Mouse (Mus musculus) G1E-ER4 (cell line): ENCODE results near the gene Larp1b. TPM values are rescaled to one million over a fixed set of nuclear protein-coding genes. Genes with fewer than 3 reads are reported as not detected.

Source experiments
- GATA1 ChIP-seq: IDR thresholded peaks from one replicate; pipeline ENCODE4 v1.8.0; 2012; ENCODE audit warnings: low read length, inconsistent platforms
- polyA plus RNA-seq: library from polyadenylated mRNA; stranded (reverse); fragments of >175 nt; gene quantifications from 2 replicates; pipeline ENCODE4 v1.2.3, GENCODE M21; 2012

The Larp1b gene
- polyA plus RNA-seq, 1 experiment, result 46.4 TPM

DNA sequence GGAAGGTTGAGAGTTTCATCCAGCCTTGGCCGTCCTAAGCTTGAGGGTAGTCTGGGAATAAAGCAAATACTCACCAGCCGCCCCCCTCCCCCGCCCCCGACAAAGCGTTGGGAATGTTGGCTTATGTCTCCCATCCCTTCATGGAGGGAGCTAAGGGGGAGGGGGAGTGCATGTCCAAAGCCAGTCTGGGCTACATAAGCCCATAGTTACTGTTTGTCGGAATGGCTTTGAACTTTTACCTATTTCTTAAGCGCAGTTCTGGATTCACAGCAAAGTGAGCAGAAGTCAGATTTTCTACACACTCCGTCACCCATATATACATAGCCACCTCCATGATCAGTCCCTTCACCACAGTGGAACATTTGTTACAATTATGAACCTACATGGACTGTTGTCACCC, 59.7 kb downstream of the Larp1b start:
- TF ChIP-seq GATA1, result no peak

DNA sequence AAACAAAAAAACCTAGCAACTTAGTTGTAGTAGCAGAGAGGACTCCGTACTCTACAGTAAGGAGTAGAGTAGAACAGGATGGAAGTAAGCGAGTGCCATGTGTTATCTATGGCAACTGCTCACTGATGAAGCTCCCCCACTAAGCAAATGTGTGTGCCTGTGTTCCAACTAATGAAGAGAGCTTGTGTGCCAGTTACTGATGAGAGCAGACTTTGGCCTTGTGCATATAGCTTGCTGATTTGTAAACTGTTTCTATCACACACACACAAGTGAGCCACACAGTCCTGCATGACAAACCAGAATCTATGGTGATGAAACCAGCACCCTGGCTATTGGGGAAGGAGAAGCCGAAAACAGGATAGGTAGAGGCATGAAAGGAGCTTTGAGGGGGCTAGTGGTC, 60.4 kb downstream of the Larp1b start:
- no peak for TF ChIP-seq GATA1

DNA sequence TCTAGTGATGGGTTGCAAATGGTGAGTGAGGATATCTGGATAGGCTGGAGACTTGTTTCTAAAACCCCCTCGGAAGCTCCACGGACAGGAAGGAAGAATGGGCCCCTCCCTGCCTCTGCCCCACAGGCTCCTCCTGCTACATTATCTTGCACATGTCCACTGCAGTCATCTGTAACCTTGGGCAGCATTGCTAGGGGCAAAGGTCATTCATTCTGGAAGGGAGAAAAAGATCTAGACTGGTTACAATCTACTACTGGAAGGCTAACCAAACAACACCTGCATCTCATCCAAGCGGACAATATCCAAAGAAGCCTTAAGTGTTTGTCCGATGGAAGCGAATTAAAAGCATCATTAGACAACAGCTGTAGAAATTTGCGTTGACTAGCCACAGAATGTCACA, 61.1 kb downstream of the Larp1b start:
- TF ChIP-seq GATA1, result no peak

DNA sequence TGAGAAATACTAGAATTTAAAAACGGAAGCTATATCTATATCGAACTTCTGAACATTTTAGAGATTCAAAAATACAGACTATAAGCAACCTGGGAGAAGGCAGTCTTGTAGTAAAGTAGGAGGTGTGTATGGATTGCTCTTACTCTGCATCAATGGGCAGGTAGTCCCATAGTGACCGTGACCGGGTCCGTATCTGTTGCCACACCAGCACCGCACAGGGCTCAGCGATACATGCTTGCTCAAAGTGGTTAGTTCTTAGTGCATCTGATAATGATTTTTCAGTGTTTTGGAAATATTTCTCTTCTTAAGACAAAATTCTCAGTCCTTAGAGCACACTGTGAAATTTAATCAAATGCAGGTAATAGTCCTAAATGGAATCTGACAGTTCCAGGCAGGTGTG, 62.8 kb downstream of the Larp1b start:
- no peak for TF ChIP-seq GATA1

DNA sequence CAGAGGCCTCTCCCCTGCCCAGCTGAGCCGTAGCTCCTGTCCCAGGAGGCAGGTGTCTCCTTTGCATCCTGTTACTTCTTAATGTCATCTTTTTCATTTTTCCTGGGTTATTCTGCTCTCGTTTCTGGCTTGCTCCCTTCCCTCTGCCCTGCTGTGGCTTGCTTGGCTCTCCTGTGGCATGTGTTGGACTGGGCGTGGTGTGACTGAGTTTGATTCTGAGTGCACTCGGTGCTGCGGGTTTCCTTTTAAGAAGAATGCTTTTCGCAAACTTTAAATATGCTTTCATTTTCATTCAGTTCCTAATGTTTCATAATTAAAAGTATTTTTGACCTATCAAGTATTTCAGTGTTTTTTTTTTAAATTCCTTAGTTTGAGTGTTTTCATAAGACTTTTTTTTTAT, 65.3 kb downstream of the Larp1b start:
- no peak for TF ChIP-seq GATA1

DNA sequence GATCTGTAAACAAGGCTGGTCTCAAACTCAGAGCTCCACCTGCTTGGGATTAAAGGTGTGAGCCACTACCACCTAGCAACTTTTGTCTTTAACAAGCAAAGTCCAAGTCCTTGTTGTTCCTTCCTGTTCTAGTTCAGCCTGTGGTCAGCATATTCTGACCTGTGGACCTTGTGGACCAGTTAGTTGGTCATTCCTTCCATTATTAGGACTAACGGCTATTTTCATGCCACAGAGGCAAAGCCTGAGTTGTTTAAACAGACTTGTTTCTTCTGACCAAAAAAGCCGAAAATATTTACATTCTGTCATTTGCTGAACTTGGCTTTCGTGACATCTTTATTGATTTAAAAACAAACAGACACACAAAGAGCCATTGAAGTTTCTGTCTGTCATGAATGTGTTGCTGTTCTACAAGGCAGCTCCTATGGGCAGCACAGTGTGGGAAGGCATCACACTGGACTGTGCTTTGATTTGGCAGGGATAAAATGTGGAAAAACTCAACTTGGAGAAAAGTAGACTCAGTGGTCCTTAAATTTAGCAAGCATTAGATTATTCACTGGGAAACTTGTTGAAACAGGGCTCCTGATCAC, 68.5 kb downstream of the Larp1b start:
- TF ChIP-seq GATA1, result no peak

DNA sequence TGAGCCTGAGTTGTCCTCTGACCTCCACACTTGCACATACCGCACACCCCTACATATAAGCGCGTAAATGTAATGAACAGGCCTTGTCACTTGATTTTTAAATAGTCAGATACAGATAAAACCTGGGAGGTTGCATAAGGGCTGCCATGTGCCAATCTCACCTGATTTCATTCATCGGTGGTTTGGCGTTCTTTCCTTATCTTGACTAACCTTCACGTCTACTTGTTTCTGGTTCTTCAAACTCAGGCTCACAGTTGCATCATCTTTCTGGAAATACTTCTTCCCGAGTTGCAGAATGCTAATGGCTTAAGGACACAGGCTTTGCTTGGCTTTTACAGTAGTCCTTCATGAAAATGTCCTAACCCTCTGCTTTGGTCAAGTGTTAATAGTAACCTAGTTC, 71.1 kb downstream of the Larp1b start:
- TF ChIP-seq GATA1, result no peak

DNA sequence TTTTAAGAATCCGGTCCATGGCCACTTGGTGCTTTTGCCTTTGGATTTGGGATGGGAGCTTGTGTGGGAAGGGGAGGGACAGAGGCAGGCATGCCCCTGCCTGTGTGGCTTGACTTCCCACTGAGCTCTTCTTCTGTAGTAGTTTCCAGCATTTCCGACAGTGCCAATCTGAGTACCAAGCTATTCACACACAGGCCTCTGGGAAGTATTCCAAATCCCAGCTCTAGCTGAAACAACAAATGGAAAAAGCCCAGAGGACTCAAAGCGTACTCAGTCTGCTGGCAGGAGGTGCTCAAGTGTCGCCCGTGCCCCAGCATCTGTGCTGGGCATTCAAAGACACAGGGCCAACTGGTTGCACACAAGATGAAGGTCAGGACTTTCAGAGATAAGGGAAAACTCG, 72.4 kb downstream of the Larp1b start:
- TF ChIP-seq GATA1, result no peak

DNA sequence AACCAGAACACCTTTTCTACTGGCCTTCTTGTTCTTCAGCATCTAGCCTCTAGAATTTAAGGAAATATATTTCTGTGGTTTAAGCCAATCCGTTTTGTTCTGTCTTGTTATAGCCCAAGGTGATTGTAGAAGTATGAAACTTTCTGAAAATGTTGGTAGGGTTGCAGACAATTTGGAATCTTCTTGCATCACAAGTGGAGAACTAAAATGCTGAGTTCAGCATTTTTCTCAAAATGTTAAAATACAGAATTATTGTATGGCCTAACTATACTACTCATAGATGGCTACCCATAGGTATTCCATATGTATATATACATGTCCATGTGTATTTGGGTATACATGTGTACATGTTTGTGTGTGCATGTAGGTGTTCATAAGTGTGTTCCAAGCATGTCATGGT, 81.1 kb downstream of the Larp1b start:
- TF ChIP-seq GATA1, result no peak

DNA sequence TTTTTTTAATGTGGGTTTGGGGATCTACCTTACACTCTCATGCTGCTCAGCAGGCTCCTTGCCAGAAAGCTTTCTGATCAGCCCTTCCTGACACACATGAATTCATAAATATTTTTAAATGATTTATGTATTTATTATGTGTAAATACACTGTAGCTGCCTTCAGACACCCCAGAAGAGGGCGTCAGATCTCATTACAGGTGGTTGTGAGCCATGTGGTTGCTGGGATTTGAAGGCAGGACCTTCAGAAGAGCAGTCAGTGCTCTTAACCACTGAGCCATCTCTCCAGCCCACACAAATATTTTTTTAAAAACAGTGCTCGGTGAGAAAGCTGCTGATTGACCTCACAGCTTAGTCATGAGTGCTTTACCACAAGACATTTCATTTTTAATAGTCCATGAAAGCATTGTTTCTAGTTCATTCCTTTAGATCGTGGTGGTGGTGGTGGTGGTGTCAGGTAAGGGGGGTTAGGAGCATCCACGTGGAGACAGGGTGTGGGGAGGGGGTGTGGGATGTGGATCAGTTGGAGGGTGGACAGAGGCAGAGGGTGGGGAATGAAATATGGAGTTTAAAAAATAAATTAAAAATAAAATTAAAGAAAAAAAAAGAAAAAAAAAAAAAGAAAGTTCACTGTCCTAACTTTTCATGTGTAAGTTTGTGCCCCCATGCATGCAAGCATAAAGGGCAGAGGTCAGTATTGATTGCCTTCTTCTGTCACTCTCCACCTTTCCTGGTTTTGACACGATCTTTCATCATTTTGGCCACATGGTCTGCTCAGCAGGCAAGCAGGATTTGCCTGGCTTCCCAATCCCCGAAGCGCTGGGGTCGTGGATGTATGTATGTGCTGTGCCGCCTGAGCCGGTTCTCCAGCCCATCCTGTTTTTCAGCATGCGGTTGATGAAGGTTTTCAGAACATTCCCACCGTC, 81.9 kb downstream of the Larp1b start:
- TF ChIP-seq GATA1, result no peak

DNA sequence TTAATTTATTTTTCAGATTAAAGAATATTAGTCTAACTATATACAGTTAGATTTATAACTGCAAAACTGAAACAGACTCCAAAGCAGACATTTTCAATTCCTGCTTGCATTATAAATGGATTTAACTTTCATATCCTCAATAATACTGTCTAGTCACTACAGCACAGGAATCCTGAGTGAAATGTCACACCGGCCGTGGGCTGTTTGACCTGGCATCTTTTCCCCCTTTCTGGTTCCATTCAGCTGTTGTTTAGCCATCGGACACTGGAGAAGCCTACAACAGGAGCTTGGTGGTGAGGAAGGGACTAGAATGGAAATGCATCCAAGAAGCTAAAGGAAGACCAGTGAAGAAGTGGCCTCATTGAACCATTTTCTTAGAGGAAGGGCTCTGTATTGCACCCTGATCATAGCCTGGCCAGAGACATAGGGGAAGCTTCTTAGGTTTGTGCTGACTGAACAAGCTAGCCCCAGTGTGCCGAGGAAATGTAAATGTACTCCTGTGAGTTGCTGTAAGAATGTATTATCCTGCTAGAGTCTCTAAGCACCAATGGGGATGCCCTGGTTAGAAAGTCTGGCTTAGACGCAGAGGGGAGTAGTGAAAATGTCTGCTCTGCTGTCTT, 88.8 kb downstream of the Larp1b start:
- TF ChIP-seq GATA1, result no peak

DNA sequence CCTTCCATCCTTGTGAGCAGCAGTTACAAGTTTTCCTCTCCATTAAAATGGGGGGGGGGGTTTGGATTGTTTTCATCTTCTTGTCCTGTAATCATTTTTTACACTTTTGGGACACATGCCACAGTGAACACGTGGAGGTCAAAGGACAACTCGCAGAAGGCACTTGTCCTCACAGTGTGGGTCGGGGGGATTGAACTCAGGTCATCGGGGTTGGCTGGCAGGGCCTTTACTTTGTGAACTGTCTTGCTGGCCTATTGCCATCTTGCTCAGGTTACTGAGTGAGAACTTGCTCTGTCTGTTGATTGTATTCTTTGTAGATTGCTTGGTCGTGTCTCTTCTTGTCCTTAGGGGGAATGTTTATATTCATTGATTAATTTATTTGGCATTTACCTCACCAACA, 91.6 kb downstream of the Larp1b start:
- no peak for TF ChIP-seq GATA1

DNA sequence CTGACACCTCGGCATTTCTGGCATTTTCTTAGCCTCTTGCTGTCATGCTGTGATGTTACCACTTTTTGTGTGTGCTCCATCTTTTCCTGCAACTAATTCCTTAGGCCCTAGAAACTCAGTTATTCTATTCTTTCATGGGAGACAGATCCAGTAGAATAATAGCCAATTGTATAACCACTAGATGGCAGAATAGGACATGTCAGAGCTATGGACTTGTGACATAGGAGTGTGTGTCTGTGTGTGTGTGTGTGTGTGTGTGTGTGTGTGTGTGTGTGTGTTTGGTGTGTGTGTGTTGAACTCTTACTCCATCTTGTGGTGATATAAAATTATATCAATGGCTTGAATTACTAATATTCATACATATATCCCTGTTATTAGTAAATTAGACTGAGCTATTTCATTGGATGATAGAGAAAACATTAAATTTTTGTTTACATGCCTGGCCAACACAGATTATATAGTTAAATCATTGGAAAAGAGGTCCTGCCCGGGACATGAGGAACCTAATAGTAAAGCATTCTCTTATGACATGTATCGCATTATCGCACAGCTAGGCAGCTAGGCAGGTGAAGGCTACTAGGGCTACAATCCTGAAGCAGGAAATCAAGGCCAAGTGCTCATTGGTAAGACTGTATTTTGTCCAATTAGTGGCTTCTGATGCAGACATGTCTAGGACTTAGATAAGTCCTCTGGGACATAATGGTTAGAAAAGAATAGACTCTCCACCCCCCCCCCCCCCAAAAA, 92.7 kb downstream of the Larp1b start:
- no peak for TF ChIP-seq GATA1

DNA sequence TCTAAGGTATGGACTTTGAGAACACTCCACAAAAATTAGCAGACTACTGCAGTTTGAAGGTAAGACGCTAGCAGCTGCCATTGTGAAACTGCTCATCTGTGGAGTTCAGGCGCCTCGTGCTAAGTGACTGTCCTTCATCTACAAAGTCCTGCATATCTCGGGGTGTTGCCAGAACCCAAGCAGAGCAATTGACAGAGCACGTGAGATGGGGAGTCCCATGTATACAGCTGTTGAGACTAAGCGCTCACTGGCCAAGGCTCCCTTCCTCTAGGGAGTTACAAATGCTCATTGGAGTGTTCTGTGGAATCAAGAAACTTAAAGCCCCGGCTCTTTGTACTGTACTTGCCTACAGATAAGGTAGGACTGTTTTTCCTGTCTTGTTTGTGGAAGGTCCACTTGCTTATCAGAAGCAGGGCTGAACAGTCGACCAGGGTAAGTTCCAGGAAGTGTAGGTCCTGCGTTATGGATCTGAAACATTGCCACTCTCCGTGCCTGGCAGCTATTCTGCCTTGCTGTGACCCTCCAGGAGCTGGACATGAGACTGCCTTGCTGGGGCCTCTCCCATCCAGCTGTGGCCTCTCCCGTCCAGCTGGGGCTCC, 94.2 kb downstream of the Larp1b start:
- no peak for TF ChIP-seq GATA1

DNA sequence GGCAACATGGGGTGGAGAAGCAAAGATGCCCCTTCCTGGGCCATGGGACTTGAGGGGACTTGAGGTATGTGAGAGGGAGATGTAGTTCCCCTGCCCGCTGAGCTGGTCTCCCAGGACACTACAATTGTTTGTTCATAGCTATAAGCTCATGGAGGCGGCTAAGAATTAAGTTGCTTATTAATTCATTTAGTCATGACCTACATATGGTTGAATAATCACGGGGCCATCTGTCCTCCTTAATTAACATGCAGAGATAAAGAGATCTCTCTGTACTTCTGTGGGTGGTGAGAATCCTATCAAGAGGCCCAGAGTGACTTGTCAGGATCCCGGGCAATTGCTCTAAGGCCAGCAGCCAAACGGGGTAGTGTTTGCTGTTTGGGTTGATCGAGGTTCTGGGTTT, 98.2 kb downstream of the Larp1b start:
- TF ChIP-seq GATA1, result no peak

DNA sequence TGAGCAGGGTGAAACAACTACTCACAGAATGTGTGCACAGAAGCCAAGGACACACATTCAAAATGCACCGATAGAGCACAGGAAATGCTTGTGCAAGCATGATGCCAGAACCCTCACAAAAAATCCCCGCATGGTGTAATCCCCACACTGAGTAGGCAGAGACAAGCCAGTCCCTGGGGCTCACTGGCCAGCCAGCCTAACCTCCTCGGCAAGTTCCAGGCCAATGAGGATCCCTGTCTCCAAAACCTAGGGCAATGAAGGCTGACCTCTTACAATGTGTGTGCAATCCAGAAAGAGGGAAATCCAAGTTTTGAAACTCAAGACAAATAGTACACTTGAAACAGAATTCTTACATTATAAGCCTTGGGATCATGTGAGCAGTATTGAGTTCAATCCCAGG, 103.7 kb downstream of the Larp1b start:
- TF ChIP-seq GATA1, result no peak
